Mouse (Mus musculus) mesoderm, embryonic 11.5 days (tissue): Measurements from ENCODE around the gene Ndufab1.

ENCODE experiments used
- DNase-seq: peaks from one replicate; pipeline ENCODE4 v3.0.0-alpha.2; 2012; ENCODE audit warnings: low read depth, low spot score

Ndufab1 gene

DNA sequence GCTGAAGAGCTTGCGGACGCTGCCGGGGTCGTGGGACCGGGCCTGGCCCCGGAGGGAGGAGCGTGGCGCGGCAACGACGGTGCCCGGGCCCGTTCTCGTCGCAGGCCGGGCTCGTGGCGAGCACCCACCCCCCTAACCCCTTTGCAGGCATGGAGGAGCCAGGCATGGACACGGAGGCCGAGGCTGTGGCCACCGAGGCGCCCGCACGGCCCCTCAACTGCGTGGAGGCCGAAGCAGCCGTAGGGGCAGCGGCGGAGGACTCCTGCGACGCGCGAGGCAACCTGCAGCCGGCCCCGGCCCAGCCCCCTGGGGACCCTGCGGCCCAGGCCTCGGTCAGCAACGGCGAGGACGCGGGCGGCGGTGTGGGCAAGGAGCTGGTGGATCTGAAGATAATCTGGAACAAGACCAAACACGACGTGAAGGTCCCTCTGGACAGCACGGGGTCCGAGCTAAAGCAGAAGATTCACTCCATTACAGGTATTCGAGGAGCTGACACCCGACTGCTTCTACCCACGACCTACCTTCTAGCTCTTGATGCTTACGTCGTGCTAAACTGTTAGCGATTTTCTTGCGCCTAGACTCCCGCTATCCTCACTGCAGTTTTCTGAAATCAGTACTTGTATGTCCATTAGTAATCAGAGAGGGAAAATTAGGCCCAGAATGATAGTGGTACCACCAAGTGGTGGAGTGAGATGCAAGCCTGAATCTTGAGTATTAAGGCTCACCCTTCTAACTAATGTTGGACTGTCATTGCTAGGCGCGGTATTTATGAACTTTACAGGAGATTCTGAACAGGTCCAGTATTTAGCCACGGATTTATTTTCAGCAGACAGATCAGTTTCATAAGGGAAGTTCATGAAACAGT, 33.9 kb downstream of the Ndufab1 start:
- peak; percentile 5 for DNase-seq

GRCm38 (mm10) chr7:122066945-122067516, 34.7 kb downstream of the Ndufab1 start, which contains the start of the genes Ubfd1 and Ears2:
TSS of gene Ubfd1 (plus strand) at chr7:122067175.
TSS of gene Ears2 (minus strand) at chr7:122067263.
- DNase-seq = peak; percentile 98

DNA sequence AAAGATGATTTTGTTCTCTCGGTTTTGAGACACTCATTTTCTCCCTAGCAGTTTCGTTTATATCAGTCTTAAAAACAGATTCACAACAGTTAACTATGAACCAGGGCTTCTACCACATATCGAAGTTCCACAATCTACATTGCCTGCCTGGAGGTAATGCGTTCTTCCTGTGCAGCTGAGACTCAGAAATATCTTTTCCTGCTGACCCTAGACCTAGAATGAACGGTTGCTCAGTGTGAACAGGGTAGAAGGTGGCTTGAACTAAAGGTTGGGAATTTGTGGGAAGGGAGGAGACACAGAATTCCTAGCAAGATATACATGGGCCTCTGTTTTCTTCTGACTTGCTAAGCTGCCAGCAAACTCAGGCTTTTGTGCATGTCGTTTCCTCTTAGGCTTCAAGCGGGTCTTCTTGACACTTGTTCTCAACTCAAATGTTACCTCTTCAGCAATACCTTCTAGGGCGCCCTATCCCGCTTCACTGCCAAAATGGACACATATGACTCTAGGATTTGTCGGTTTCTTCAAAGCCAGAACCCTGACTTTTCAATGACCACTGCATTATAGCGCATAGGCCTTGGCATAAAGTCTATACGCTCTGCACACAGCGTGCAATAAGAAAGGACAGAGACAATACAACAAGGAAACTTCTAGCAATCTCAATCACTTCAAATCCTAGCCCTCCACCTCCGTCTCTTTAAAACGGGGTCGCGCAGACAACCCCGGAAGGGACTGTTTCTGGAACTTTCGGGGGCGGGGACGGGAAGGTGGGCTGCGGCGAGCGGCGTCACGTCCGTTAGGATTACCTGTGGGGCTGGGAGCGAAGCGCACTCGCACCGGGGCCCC, 35.4 kb downstream of the Ndufab1 start:
- no peak for DNase-seq

DNA sequence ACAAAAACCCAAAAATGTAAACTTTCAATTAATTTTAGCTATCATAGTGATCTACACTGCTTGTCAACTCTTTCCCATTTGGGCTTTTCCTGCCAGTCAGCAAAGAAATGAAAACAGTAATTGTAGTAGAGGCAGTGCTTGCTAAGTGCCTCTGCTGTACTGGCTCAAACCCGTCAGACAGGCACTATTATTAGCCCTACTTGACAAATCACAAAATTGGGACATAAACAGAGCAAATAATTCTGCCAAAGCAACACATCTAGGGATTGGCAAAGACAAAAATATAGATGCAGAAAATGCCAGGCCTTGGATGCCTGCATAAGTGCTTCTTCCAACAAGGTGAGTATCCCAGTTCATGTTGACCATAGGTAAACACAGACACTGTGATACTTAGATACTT, 36.0 kb downstream of the Ndufab1 start:
- DNase-seq = no peak

DNA sequence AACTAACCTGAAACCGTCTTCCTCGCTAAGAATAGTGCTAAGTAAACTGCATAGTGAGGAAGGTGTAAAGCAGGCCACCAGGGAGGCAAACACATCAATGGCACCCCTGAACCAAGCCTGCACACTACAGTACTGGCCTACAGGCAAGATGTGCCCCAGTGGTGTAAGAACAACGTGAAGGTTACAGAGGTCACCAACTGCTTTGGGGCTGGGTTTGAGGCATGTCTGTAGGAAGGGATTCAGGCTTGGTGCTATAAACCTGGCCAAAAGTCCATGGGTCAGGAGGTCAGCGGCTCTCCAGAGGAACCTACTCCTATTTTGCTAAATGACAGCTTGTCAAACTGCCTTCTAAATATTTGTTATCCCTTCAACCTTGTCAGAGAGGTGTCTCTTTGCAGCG, 45.1 kb downstream of the Ndufab1 start:
- no peak for DNase-seq

GRCm38 (mm10) chr7:122050834-122051233, 50.9 kb downstream of the Ndufab1 start:
- DNase-seq = no peak

GRCm38 (mm10) chr7:122048191-122048590, 53.5 kb downstream of the Ndufab1 start:
- DNase-seq = no peak

- no peak for DNase-seq
Measured at GRCm38 (mm10) chr7:122046813-122047212, 54.9 kb downstream of the Ndufab1 start.

DNA sequence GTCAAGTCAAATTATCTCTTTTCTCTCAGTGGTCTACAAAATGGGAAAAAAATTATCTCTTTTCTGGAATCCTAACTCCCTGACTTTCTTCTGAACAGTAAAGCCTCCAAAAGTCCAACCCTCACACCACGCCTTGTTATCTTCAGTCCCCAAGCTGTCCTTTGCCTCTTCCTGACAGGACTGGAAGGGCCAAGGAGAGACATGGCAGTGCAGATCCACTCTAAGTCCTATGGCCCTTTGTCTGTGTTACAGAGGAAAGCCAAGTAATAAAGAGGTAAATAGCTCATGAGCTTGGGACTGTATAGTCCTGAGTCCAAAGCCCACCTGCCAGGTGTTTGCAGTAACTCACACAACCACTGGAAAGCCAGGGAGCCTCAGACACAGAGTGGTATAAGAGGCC, 56.0 kb downstream of the Ndufab1 start:
- no peak for DNase-seq

DNA sequence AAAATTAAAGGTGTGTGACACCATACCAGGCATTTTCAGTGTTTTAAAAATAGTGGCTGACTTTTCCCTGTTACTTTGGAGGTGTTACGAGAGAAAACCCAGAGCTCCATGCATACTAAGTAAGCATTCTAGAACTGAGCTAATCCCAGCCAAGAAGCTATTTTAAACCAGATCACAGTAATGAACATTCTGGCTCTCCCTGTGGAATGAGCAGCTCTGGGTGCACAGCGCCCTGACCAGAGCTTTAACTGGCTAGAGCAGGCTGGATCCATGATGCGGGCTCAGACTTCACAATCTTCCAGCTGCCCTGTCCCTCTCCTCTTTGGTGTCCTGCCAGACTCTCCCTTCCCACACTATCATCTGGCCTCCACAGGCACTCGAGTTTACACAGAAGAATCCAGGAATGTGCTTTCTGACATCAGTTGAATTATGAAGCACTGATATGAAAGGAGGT, 56.5 kb downstream of the Ndufab1 start:
- DNase-seq = peak; percentile 2

DNA sequence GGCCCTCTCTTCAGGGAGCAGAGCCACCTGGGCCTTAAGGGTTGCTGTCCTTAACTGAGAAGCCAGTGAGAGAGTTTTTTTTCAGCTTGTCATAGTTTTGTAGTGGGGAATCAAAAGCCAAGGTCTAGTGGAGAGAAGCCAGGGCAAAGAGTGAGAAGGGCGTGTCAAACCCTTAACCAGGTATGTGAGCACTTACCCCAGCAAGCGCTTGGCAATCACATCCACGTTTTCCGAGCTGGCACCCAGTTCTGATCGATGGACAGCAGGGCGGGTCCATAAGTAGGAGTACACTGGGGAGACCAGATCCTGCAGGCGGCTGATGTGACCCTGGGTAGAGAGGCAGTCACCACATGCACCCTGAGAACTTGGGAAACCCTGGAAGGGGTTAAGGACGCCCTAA, 57.6 kb downstream of the Ndufab1 start:
- no peak for DNase-seq
